9 mouse cellular contexts compared by ENCODE assay signal in genomic region chr19:41071500-41071899, GRCm38 (mm10). TPM values are rescaled to one million over a fixed set of nuclear protein-coding genes. Genes with fewer than 3 reads are reported as not detected.
DNase-seq lines count a peak whose midpoint lies in the region; ATAC-seq lines count a peak whose summit lies in the region.
"Had no signal": no experiment of that assay in that cellular context is flagged by ENCODE, and none has a peak within 500 bp of the region (broad histone marks: within the 10 kb centered on the region; RNA-seq: fewer than 3 reads in every experiment).

No protein-coding gene starts in this region.

- no peak overlapping the region for H3K27ac ChIP-seq in liver, embryonic 13.5 days

- no peak overlapping the region for H3K4me3 ChIP-seq in liver, embryonic 13.5 days (replicated peaks)

- peak; percentile 98 for ATAC-seq in common myeloid progenitor, adult 5-6 weeks (replicated peaks; ENCODE audit: low read depth, poor library complexity, severe bottlenecking)
- no peak for ATAC-seq in liver, embryonic 13.5 days (ENCODE audit: low read depth)

- H3K9ac ChIP-seq in liver, embryonic 13.5 days: no peak overlapping the region

- DNase-seq in B cell, adult 2 months: peak; percentile 93 to 94
- DNase-seq in ZHBTc4 (ENCODE audit: low read depth, low spot score): peak; percentile 94
- DNase-seq in gastrocnemius, adult 8-10 months (ENCODE audit: low spot score in 2 of 2): peak; percentile 63 to 68
- DNase-seq in kidney, postnatal 10 days: peak; percentile 93
- DNase-seq in liver, embryonic 13.5 days: peak; percentile 69
- DNase-seq in ovary, postnatal 14 days (ENCODE audit: low spot score): peak; percentile 73
- peak; percentile 72 to 96 for DNase-seq in thymus, postnatal 10 days (ENCODE audit: low spot score in 2 of 2)

- H3K4me1 ChIP-seq in liver, embryonic 13.5 days (replicated peaks): no peaks in the 10 kb centered on the region

- H3K27me3 ChIP-seq in liver, embryonic 13.5 days: 0 out of 2 replicates have a peak, but pooled peaks cover 2% of the 10 kb centered on the region

- no peaks in the 10 kb centered on the region for H3K36me3 ChIP-seq in liver, embryonic 13.5 days

- 4% methylated on average over 8 of the region's 8 CpGs for WGBS in liver, embryonic 13.5 days (ENCODE audit: insufficient replicate concordance)

- no peaks in the 10 kb centered on the region for H3K9me3 ChIP-seq in liver, embryonic 13.5 days (replicated peaks)

- no peak overlapping the region for H3K4me2 ChIP-seq in liver, embryonic 13.5 days

RNA-seq across cellular contexts. Expression of gene Opalin, which starts 5.4 kb away (rescaled TPM):
- not detected in 2 replicates for total RNA-seq in common myeloid progenitor, adult 5-6 weeks (2017)
- not detected for total RNA-seq in gastrocnemius, adult 8-10 months (2022)
- polyA plus RNA-seq in liver, embryonic 13.5 days (2015; fragmentation: Nextera tagmentation; extraction: Ambion mirVana): not detected in 2 replicates
- polyA plus RNA-seq: heart, embryonic 16.5 days had no signal

RNA-seq across cellular contexts. Expression of gene Dntt, which starts 42.4 kb away (rescaled TPM):
- 105 and 124 TPM in 2 replicates for total RNA-seq in common myeloid progenitor, adult 5-6 weeks (2017)
- under 1 TPM in 2 of 4 experiments, not detected in 2; 0.13 to 0.16 TPM for total RNA-seq in gastrocnemius, adult 8-10 months (2022)
- polyA plus RNA-seq in liver, embryonic 13.5 days (2015; fragmentation: Nextera tagmentation; extraction: Ambion mirVana): 0.06 and 0.07 TPM in 2 replicates

Comparison
In these comparisons a context has a peak if more than half of its experiments do, and no peak if none do; other contexts are left out.
1. RNA of gene Dntt, which starts 42.4 kb away (total RNA-seq): 105 to 124 TPM in common myeloid progenitor, adult 5-6 weeks; 0.13 to 0.16 TPM in gastrocnemius, adult 8-10 months; every median in the first group is over 10 times any median in the second.
2. Peak in every context shown above with its lines, with median percentiles within 50 percentile points of each other: DNase-seq.